23 mouse cellular contexts compared by ENCODE assay signal in the genomic region with DNA sequence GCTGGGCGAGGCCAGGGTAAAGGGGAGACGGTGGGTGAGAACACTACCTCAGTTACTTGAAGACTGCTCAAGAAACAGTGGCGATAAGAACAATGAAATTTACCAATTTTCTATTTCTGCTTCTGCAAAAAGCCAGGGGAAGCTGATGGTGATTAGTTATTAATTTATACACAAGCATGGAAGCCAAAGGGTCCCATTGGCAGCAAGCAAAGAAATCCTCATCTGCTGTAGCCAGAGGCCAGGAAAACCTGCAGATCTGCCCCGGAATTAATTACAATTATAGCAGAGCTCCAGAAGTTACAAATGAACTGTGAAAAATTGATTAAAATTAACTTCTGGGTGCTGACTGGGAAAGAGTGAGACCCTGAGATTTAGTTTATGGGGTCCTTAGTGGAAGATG.
DNase-seq lines count a peak whose midpoint lies in the region; ATAC-seq and TF ChIP-seq lines count a peak whose summit lies in the region.
"Had no signal": no experiment of that assay in that cellular context is flagged by ENCODE, and none has a peak within 500 bp of the region (broad histone marks: within the 10 kb centered on the region; RNA-seq: fewer than 3 reads in every experiment).

No protein-coding gene starts in this region.

- H3K9ac ChIP-seq in forebrain, embryonic 16.5 days (replicated peaks; ENCODE audit: low read depth, low read length) = no peak overlapping the region
- H3K9ac ChIP-seq in forebrain, embryonic 13.5 days = no peak overlapping the region
- no peak overlapping the region for H3K9ac ChIP-seq in midbrain, embryonic 15.5 days
- no peak overlapping the region for H3K9ac ChIP-seq in midbrain, embryonic 11.5 days (ENCODE audit: low read length)
- H3K9ac ChIP-seq: embryonic facial prominence, embryonic 12.5 days; embryonic facial prominence, embryonic 15.5 days; heart, embryonic 13.5 days; hindbrain, embryonic 14.5 days had no signal

- H3K4me3 ChIP-seq in forebrain, embryonic 16.5 days (replicated peaks; ENCODE audit: low read length) = no peak overlapping the region
- no peak overlapping the region for H3K4me3 ChIP-seq in forebrain, embryonic 13.5 days
- H3K4me3 ChIP-seq in left cerebral cortex, adult 2 months = no peak overlapping the region
- H3K4me3 ChIP-seq in midbrain, embryonic 15.5 days = no peak overlapping the region
- H3K4me3 ChIP-seq in midbrain, embryonic 11.5 days (ENCODE audit: low read depth, low read length) = no peak overlapping the region
- H3K4me3 ChIP-seq: embryonic facial prominence, embryonic 12.5 days; embryonic facial prominence, embryonic 15.5 days; heart, adult 2 months; heart, embryonic 10.5 days; heart, embryonic 13.5 days had no signal

- DNase-seq in left cerebral cortex, postnatal 4 days = peak; percentile 6
- no peak for DNase-seq in left cerebral cortex, adult 2 months (ENCODE audit: extremely low spot score in 1 of 2, low spot score in 2 of 2)
- no peak for DNase-seq in midbrain, embryonic 11.5 days (ENCODE audit: low spot score, missing footprints)
- DNase-seq in layer of hippocampus, postnatal 36 days = no peak
- DNase-seq: adrenal gland, adult 2 months; adrenal gland, postnatal 14 days; cerebellum, adult 11-12 months; cerebellum, adult 9-10 months; cerebellum, postnatal 25 days; gastrocnemius, postnatal 25 days; heart, adult 2 months; heart, postnatal 14 days; heart, postnatal 4 days had no signal

- no peaks in the 10 kb centered on the region for H3K9me3 ChIP-seq in forebrain, embryonic 16.5 days (ENCODE audit: control insufficient read depth, low read length)
- no peaks in the 10 kb centered on the region for H3K9me3 ChIP-seq in forebrain, embryonic 13.5 days (replicated peaks)
- H3K9me3 ChIP-seq in midbrain, embryonic 15.5 days = no peaks in the 10 kb centered on the region
- no peaks in the 10 kb centered on the region for H3K9me3 ChIP-seq in midbrain, embryonic 11.5 days (ENCODE audit: control insufficient read depth, low read length)
- H3K9me3 ChIP-seq: embryonic facial prominence, embryonic 15.5 days; heart, embryonic 10.5 days; heart, embryonic 13.5 days had no signal

- H3K27ac ChIP-seq in forebrain, embryonic 16.5 days (ENCODE audit: low read length) = no peak overlapping the region
- H3K27ac ChIP-seq in forebrain, embryonic 13.5 days = no peak overlapping the region
- no peak overlapping the region for H3K27ac ChIP-seq in left cerebral cortex, adult 2 months
- 0 out of 2 replicates have a peak overlapping the region, but pooled peaks have one; percentile 1 for H3K27ac ChIP-seq in midbrain, embryonic 15.5 days
- H3K27ac ChIP-seq in midbrain, embryonic 11.5 days (ENCODE audit: low read depth, low read length) = no peak overlapping the region
- H3K27ac ChIP-seq: embryonic facial prominence, embryonic 12.5 days; embryonic facial prominence, embryonic 15.5 days; heart, adult 2 months; heart, embryonic 10.5 days; heart, embryonic 13.5 days; hindbrain, embryonic 14.5 days had no signal

- H3K4me2 ChIP-seq in forebrain, embryonic 16.5 days (ENCODE audit: low read length) = no peak overlapping the region
- H3K4me2 ChIP-seq in forebrain, embryonic 13.5 days = no peak overlapping the region
- no peak overlapping the region for H3K4me2 ChIP-seq in midbrain, embryonic 15.5 days
- H3K4me2 ChIP-seq in midbrain, embryonic 11.5 days = no peak overlapping the region
- H3K4me2 ChIP-seq: embryonic facial prominence, embryonic 12.5 days; embryonic facial prominence, embryonic 15.5 days; heart, embryonic 13.5 days; hindbrain, embryonic 14.5 days had no signal

- ATAC-seq in forebrain, embryonic 16.5 days = 0 out of 2 replicates have a peak, but pooled peaks have one; percentile 57
- ATAC-seq in forebrain, embryonic 13.5 days = no peak
- no peak for ATAC-seq in midbrain, embryonic 15.5 days (replicated peaks)
- ATAC-seq in midbrain, embryonic 11.5 days (ENCODE audit: low FRiP score) = no peak
- ATAC-seq: CD4-positive, CD25-positive, alpha-beta regulatory T cell, adult 4 months; intestine, postnatal 0 days had no signal

- 0 out of 2 replicates have a peak, but pooled peaks cover 9% of the 10 kb centered on the region for H3K4me1 ChIP-seq in forebrain, embryonic 16.5 days (replicated peaks; ENCODE audit: control insufficient read depth, insufficient read depth, low read length)
- H3K4me1 ChIP-seq in forebrain, embryonic 13.5 days = peaks cover 28% of the 10 kb centered on the region
- peaks cover 3% of the 10 kb centered on the region; the same call in 1 of the 2 replicates for H3K4me1 ChIP-seq in midbrain, embryonic 15.5 days
- H3K4me1 ChIP-seq in midbrain, embryonic 11.5 days (ENCODE audit: control insufficient read depth, insufficient read depth, low read length) = no peaks in the 10 kb centered on the region
- H3K4me1 ChIP-seq: embryonic facial prominence, embryonic 12.5 days; embryonic facial prominence, embryonic 15.5 days; heart, embryonic 10.5 days had no signal

- 78% methylated on average over 4 of the region's 4 CpGs for WGBS in forebrain, embryonic 16.5 days
- WGBS in forebrain, embryonic 13.5 days = 87% methylated on average over 4 of the region's 4 CpGs
- 78% methylated on average over 4 of the region's 4 CpGs for WGBS in midbrain, embryonic 15.5 days
- 88% methylated on average over 4 of the region's 4 CpGs for WGBS in midbrain, embryonic 11.5 days

- no peak for TF ChIP-seq CTCF in left cerebral cortex, adult 2 months (IDR thresholded peaks at IDR 0.05)

- no peaks in the 10 kb centered on the region for H3K36me3 ChIP-seq in forebrain, embryonic 16.5 days (ENCODE audit: control insufficient read depth, insufficient read depth)
- H3K36me3 ChIP-seq in forebrain, embryonic 13.5 days (ENCODE audit: poor library complexity, severe bottlenecking) = no peaks in the 10 kb centered on the region
- no peaks in the 10 kb centered on the region for H3K36me3 ChIP-seq in midbrain, embryonic 15.5 days (replicated peaks)
- no peaks in the 10 kb centered on the region for H3K36me3 ChIP-seq in midbrain, embryonic 11.5 days (ENCODE audit: control insufficient read depth, insufficient read depth, low read length)
- H3K36me3 ChIP-seq: embryonic facial prominence, embryonic 12.5 days; embryonic facial prominence, embryonic 15.5 days; heart, embryonic 10.5 days; heart, embryonic 13.5 days had no signal

- no peaks in the 10 kb centered on the region for H3K27me3 ChIP-seq in forebrain, embryonic 16.5 days (replicated peaks; ENCODE audit: control insufficient read depth, insufficient read depth, low read length)
- peaks cover 3% of the 10 kb centered on the region; the same call in 1 of the 2 replicates for H3K27me3 ChIP-seq in forebrain, embryonic 13.5 days
- H3K27me3 ChIP-seq in midbrain, embryonic 15.5 days (replicated peaks) = no peaks in the 10 kb centered on the region
- no peaks in the 10 kb centered on the region for H3K27me3 ChIP-seq in midbrain, embryonic 11.5 days (ENCODE audit: control insufficient read depth, insufficient read depth, low read length)
- H3K27me3 ChIP-seq: embryonic facial prominence, embryonic 12.5 days; embryonic facial prominence, embryonic 15.5 days; heart, embryonic 13.5 days had no signal

- intact Hi-C loops in left cerebral cortex, postnatal 4 days (cut with DNase I) = no loop called here
- intact Hi-C loops in left cerebral cortex, adult 2 months (cut with DNase I) = no loop called here
